Mouse (Mus musculus) kidney, adult 2 months (tissue): ENCODE measurements around the gene Rps6kc1. TPM values are rescaled to one million over a fixed set of nuclear protein-coding genes. Genes with fewer than 3 reads are reported as not detected.

Source experiments
- DNase-seq: peaks from one replicate; pipeline ENCODE4 v3.0.0; 2021
- H3K27ac ChIP-seq: fragments of 200-500 bp; 2 replicates; pipeline ENCODE4 v1.5.1; 2012; ENCODE audit warnings: low read depth, low read length, control low read depth, inconsistent platforms; ENCODE audit not compliant: insufficient read depth
- H3K27me3 ChIP-seq: fragments of 200-500 bp; replicated peaks from 2 replicates; pipeline ENCODE4 v1.6.1; 2012; ENCODE audit warnings: mild to moderate bottlenecking, moderate library complexity, low read length, inconsistent platforms; ENCODE audit not compliant: control insufficient read depth, insufficient read depth
- H3K36me3 ChIP-seq: fragments of 200-500 bp; 2 replicates; pipeline ENCODE4 v1.6.1; 2012; ENCODE audit warnings: mild to moderate bottlenecking, moderate library complexity, low read length, inconsistent platforms; ENCODE audit not compliant: control insufficient read depth, insufficient read depth
- H3K4me1 ChIP-seq: fragments of 200-500 bp; 2 replicates; pipeline ENCODE4 v1.6.1; 2011; ENCODE audit warnings: low read length; ENCODE audit not compliant: control insufficient read depth, insufficient read depth
- H3K4me3 ChIP-seq: fragments of 200-500 bp; 2 replicates; pipeline ENCODE4 v1.5.1; 2011; ENCODE audit warnings: mild to moderate bottlenecking, low read depth, low read length, control low read depth; ENCODE audit not compliant: insufficient read depth
- CTCF ChIP-seq: fragments of 200-500 bp; conservative IDR thresholded peaks from 2 replicates; pipeline ENCODE4 v1.5.1; 2011; ENCODE audit warnings: low read depth, mild to moderate bottlenecking, control low read depth, low read length, moderate library complexity, mixed read lengths; ENCODE audit not compliant: insufficient read depth, insufficient read length
- POLR2A ChIP-seq: fragments of 200-500 bp; IDR thresholded peaks from one replicate; pipeline ENCODE4 v1.6.1; 2011; ENCODE audit warnings: low read depth, low read length, control low read depth
- WGBS: fragments of 180-500 bp; shearing (Covaris S2); methylation state at CpG from one replicate; pipeline ENCODE4 v1.1.7; 2018; 5-methylcytosine and 5-hydroxymethylcytosine counted together
- polyA plus RNA-seq: library from polyadenylated mRNA; depleted of rRNA; stranded (reverse); fragments of >200 nt; gene quantifications from 2 replicates; pipeline ENCODE4 v1.2.3, GENCODE M21; 2012

The Rps6kc1 gene
- polyA plus RNA-seq, 1 experiment = 8.3 TPM

- Histone ChIP-seq H3K27ac (no peak overlapping the region), H3K36me3 (no peaks in the 10 kb centered on the region), H3K4me3 (no peak overlapping the region), H3K27me3 (no peaks in the 10 kb centered on the region), H3K4me1 (no peaks in the 10 kb centered on the region)
- no peak for DNase-seq
- TF ChIP-seq CTCF = no peak
- TF ChIP-seq POLR2A = no peak
- 74% methylated on average over 6 of the region's 6 CpGs for WGBS
Measured at GRCm38 (mm10) chr1:190880638-190881037, 30.9 kb downstream of the Rps6kc1 start.

GRCm38 (mm10) chr1:190875751-190876150, 35.8 kb downstream of the Rps6kc1 start:
- 92% methylated on average over 6 of the region's 6 CpGs for WGBS
- Histone ChIP-seq H3K36me3 (no peaks in the 10 kb centered on the region), H3K4me3 (no peak overlapping the region), H3K27me3 (no peaks in the 10 kb centered on the region), H3K27ac (no peak overlapping the region), H3K4me1 (peaks cover 6% of the 10 kb centered on the region; the same call in 1 of the 2 replicates)
- TF ChIP-seq CTCF (no peak), POLR2A (no peak)
- no peak for DNase-seq

- Histone ChIP-seq H3K4me1 (peaks cover 7% of the 10 kb centered on the region; the same call in 1 of the 2 replicates), H3K27me3 (no peaks in the 10 kb centered on the region), H3K36me3 (no peaks in the 10 kb centered on the region), H3K4me3 (no peak overlapping the region), H3K27ac (no peak overlapping the region)
- 81% methylated on average over 4 of the region's 4 CpGs for WGBS
- TF ChIP-seq POLR2A = no peak
- TF ChIP-seq CTCF = no peak
- DNase-seq = no peak
Measured at GRCm38 (mm10) chr1:190875089-190875488, 36.5 kb downstream of the Rps6kc1 start.

- H3K4me3 ChIP-seq = no peak overlapping the region
- 85% methylated on average over 12 of the region's 12 CpGs for WGBS
- H3K27me3 ChIP-seq = no peaks in the 10 kb centered on the region
- no peak overlapping the region for H3K27ac ChIP-seq
- peak; percentile 61 for DNase-seq
- H3K36me3 ChIP-seq = no peaks in the 10 kb centered on the region
- TF ChIP-seq CTCF = no peak
- TF ChIP-seq POLR2A = no peak
- peaks cover 7% of the 10 kb centered on the region; the same call in 1 of the 2 replicates for H3K4me1 ChIP-seq
Measured at GRCm38 (mm10) chr1:190871068-190871467, 40.5 kb downstream of the Rps6kc1 start.

GRCm38 (mm10) chr1:190869996-190870395, 41.6 kb downstream of the Rps6kc1 start:
- TF ChIP-seq POLR2A (no peak), CTCF (no peak)
- 78% methylated on average over 4 of the region's 4 CpGs for WGBS
- Histone ChIP-seq H3K36me3 (no peaks in the 10 kb centered on the region), H3K27me3 (no peaks in the 10 kb centered on the region), H3K27ac (no peak overlapping the region), H3K4me3 (no peak overlapping the region), H3K4me1 (peaks cover 7% of the 10 kb centered on the region; the same call in 1 of the 2 replicates)
- DNase-seq = no peak

GRCm38 (mm10) chr1:190868790-190869189, 42.8 kb downstream of the Rps6kc1 start:
- Histone ChIP-seq H3K36me3 (no peaks in the 10 kb centered on the region), H3K27ac (no peak overlapping the region), H3K27me3 (no peaks in the 10 kb centered on the region), H3K4me1 (peaks cover 7% of the 10 kb centered on the region; the same call in 1 of the 2 replicates), H3K4me3 (no peak overlapping the region)
- TF ChIP-seq POLR2A = no peak
- no peak for TF ChIP-seq CTCF
- WGBS = 64% methylated on average over 3 of the region's 3 CpGs
- peak; percentile 18 for DNase-seq

- Histone ChIP-seq H3K4me3 (no peak overlapping the region), H3K4me1 (no peaks in the 10 kb centered on the region)
- no peak for TF ChIP-seq CTCF
- no peak for TF ChIP-seq POLR2A
Measured at GRCm38 (mm10) chr1:190861626-190862025, 49.9 kb downstream of the Rps6kc1 start.

More at GRCm38 (mm10) chr1:190861626-190862025, 49.9 kb downstream of the Rps6kc1 start:
- no peaks in the 10 kb centered on the region for H3K36me3 ChIP-seq
- WGBS = 61% methylated on average over 5 of the region's 5 CpGs
- H3K27ac ChIP-seq = no peak overlapping the region
- no peaks in the 10 kb centered on the region for H3K27me3 ChIP-seq
- peak; percentile 4 for DNase-seq
